Mouse (Mus musculus): Measurements from ENCODE around the gene Traf5. TPM values are rescaled to one million over a fixed set of nuclear protein-coding genes. Genes with fewer than 3 reads are reported as not detected.

Traf5 gene
- total RNA-seq, 1 experiment from 2014 or later = 6.6 TPM

DNA sequence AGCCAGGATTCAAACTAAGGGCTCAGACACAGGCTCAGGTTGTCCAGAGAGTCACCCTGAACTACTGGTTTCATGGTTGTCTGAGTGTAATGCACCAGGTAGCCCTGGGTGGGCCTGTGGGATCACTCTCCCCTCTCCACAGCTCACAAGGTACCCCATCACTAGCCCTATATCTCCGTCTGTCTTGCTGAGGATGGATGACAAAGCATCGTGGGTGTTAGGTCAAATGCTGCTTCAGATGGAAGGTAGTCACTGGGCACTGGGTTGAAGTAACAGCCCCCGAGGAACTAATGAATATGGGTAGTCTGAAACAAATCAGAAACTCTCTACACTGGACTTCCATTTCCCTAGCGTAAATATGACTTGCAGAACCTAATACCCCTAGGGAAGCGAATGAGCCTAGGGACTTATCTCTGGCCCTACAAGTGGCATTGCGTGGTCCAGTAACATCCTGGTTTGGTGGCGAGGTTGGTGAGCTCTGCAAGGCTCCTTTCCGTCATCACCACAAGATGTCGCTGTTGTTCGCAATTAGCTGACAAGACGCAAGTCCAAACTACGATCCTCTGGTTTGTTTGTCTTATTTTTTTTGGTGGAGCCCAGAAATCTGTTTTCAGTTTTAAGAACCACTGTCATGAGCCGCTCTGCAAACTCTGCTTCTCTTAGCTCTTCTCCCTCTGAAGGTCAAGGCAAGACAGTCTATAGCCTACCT, 127.4 kb downstream of the Traf5 start:
- DNase-seq = peak; percentile 66

DNA sequence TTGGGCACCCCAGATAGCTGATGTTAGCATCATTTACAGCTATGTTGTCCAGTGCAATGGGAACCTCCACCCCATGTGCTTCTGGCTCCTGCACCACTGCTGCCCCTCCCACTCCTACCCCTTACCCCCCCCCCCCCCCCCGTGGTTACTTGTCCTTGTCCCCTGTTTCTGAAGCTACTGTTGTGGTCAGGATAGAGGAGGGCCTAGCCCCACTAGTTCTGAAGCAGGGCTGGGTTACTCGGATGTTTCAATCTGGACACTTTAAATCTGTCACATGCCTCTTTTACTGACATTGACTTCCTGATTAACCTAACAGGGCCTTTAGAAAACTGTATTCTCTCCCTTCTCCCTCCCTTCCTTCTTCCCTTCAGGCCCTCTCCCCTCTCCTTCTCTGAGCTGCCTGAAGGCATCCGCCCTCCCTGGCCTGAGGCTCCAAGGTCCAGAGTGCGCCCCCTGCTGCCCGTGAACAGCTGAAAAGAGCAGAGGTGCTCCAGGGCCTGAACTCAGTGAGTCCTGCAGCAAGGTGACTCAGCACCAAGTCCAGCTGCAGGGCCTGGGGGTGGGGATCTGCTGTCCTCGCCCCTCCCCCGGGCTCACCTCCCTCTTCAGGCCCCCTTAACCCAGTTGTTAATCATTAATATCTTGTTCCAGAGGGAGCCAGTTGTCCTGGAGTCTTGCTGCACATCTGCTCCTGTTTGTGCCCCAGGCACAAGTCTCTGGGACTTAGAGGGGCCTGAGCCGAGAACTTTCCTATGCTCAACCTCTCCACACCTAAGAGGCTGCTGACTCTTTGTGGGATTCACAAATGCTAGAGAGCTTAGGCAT, 128.2 kb downstream of the Traf5 start:
- peak; percentile 89 for DNase-seq

DNA sequence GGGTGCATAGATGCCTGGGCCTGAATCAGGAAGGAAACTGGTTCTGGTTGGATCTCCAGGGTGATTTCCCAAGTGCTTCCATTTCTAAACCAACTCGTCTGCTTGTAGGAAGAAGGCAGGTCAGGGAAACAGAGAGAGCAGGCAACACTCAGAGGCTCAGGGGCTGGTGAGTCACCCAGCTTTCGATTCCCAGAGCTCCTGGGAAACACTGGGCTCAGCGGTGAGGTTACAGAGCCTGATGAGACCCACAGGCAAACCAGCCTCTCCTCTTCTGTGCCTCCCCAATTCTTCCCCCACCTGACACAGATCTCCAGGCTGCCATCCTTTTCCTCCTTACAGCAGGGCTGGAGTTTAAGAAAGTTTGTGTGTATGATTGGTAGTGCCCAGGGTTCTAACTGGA, 128.9 kb downstream of the Traf5 start:
- peak; percentile 28 for DNase-seq

- no peak for DNase-seq
Measured at GRCm38 (mm10) chr1:191960946-191961345, 131.4 kb downstream of the Traf5 start.

DNA sequence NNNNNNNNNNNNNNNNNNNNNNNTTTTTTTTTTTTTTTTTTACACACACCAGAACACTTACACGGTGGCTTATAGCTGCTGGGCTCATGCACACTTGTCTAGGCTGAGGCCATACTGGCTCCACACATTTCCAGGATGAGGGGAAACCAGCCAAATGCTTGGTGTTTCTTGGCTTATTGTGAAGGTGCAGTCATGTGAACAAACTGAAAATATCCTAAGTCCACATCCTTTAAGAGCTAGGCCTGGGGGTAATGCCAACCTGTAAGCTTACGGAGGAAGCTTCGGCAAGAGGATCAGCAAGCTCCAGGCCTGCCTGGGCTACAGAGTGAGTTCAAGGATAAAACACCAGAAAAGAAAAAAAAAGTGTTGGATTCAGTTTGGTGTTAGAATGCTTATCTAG, 135.0 kb downstream of the Traf5 start:
- no peak for DNase-seq

GRCm38 (mm10) chr1:191956871-191957270, 135.5 kb downstream of the Traf5 start:
- no peak for DNase-seq

- DNase-seq = no peak
Measured at GRCm38 (mm10) chr1:191956261-191956660, 136.1 kb downstream of the Traf5 start.

GRCm38 (mm10) chr1:191955101-191955500, 137.3 kb downstream of the Traf5 start:
- DNase-seq = no peak

DNA sequence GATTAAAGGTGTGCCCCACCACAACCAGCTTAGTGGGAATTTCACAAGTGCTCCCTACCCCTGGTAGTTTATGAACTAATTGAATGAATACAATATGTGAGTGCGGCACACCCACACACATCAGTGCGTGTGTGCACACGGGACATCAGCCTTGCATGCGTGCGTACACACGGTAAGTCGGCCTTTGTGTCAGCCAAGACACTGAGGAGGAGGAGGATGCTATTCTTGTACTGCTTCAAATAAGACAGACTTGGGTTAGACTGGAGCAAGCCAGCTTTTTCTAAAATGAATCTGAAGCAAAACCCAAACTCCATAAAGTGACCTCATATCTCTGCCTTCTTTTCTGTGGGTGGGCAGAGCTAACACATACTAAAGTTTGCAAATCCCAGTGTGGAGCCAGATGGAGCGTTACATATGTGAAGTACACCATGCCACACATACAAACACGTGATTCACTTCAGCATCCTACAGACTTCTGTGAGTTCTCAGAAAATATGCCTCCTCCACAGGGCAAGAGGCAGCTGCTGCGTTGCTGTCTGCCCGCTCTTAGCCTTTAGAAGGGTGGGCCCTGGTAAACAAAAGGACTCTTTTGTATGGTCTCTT, 139.5 kb downstream of the Traf5 start:
- DNase-seq = no peak

DNA sequence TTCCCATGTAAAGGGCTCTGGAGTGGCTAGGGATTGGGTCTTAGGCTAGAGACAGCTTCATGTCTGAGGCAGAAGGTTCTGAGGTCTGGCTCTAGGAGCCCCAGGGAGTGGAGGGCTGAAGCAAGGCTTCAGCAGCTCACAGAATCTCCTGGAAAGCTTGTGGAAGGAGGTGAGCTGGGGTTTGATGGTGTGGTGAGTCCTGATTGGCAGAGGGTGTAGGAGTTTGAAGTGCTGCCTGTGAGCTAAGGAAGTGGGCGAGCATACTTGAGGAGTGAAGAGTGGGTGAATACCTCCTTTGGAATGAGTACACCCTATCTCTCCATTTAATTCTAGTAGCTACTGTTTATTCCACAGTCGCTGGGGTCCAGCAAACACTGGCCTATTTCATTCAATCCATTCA, 141.7 kb downstream of the Traf5 start:
- no peak for DNase-seq

DNA sequence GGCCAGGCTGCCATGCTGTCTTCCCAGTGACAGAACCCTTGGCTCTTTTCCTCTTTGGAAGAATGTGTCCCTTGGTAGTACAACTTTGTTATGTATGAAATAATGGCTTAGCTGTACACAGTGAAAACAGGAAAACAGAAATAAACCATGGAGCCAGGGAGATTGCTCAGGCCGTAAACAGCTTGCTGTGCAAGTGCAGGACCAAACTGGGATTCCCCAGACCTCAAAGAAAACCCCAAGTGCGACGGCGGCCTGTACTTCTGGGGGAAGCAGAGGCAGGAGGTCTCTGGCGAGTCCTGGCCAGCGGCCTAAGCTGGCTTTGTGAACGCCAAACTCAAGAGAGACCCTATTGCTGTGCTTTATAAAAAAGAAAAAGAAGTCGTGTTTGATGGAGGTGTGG, 143.8 kb downstream of the Traf5 start:
- DNase-seq = no peak

- DNase-seq = no peak
Measured at GRCm38 (mm10) chr1:191947796-191948195, 144.6 kb downstream of the Traf5 start.

Small RNA genes lying within 50 kb of the gene (microRNA-seq; reads per million reads assigned to microRNA genes)
- gene Mir3473c = 0 to 0.36 reads per million in 2 experiments

Other genes starting within 250 kb of the Traf5 start
- gene Slc30a1, start 185.8 kb downstream of the Traf5 start, total RNA-seq (2021) = 19.8 and 22.0 TPM in 2 replicates
- gene Rd3, start 115.2 kb downstream of the Traf5 start, total RNA-seq (2021) = 0.30 TPM in 1 of 2 replicates, not detected in the other
- 40.6 and 46.7 TPM in 2 replicates for gene Rcor3, start 45.5 kb upstream of the Traf5 start, total RNA-seq (2021)
- gene Kcnh1, start 98.2 kb upstream of the Traf5 start, total RNA-seq (2021) = 0.14 and 0.30 TPM in 2 replicates

Data from adrenal gland, postnatal 25 days (tissue).